Mouse (Mus musculus): ENCODE results near the gene Fbxo34. TPM values are rescaled to one million over a fixed set of nuclear protein-coding genes. Genes with fewer than 3 reads are reported as not detected.
A peak's percentile ranks its signal among the peaks of the same experiment; 100 is the strongest.

Gene Fbxo34
- polyA plus RNA-seq, 1 experiment = not detected

GRCm38 (mm10) chr14:47464426-47464825, 14.2 kb downstream of the Fbxo34 start:
- H3K27ac ChIP-seq (ENCODE audit: insufficient read depth, low read depth, low read length) = no peak overlapping the region
- WGBS = 82% methylated on average over 10 of the region's 10 CpGs
- no peak overlapping the region for H3K4me3 ChIP-seq (ENCODE audit: insufficient read depth, low read depth, low read length)
- TF ChIP-seq POLR2A (IDR thresholded peaks at IDR 0.05; ENCODE audit: insufficient read depth, low read depth, low read length) (no peak), CTCF (IDR thresholded peaks at IDR 0.05; ENCODE audit: insufficient read depth, low read depth, low read length) (no peak)
- H3K4me1 ChIP-seq (ENCODE audit: control insufficient read depth, insufficient read depth, low read length) = peaks cover 6% of the 10 kb centered on the region

DNA sequence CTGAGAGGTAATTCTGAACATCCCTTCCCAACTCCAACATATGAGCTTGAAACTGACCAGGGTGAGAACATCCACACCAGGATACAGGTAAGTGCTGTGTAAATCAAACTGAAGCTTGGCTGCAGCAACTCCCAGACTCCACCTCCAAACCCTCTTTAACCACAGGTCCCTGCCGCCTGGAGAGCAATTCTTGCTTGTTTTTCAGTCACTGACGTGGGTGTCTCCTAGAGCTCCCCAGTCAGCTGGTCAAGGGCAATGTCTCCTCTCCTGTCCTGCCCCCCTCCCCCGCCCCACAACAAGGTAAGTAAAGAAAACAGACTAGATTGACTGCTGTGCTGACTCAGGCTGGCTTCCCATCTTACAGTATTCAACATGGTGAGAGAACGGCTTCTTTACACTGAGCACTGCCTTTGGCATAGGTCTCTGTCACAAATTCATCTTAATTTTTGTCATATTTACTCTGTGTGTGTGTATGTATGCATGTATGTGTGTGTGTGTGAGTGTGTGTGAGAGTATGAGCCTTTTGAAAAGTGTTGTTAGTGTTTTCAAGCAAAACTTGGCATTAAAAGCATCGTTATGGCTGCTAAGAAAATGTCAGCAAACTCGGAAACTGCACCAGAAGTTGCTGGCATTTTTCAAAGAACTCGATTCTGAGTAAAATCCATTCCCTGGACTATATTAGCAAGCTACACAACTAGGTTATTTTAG, 15.4 kb downstream of the Fbxo34 start:
- Histone ChIP-seq H3K4me3 (ENCODE audit: insufficient read depth, low read depth, low read length) (no peak overlapping the region), H3K27ac (ENCODE audit: insufficient read depth, low read depth, low read length) (no peak overlapping the region), H3K4me1 (ENCODE audit: control insufficient read depth, insufficient read depth, low read length) (peaks cover 6% of the 10 kb centered on the region)
- WGBS = 37% methylated on average over 7 of the region's 7 CpGs
- TF ChIP-seq POLR2A (IDR thresholded peaks at IDR 0.05; ENCODE audit: insufficient read depth, low read depth, low read length) = no peak
- no peak for TF ChIP-seq CTCF (IDR thresholded peaks at IDR 0.05; ENCODE audit: insufficient read depth, low read depth, low read length)

DNA sequence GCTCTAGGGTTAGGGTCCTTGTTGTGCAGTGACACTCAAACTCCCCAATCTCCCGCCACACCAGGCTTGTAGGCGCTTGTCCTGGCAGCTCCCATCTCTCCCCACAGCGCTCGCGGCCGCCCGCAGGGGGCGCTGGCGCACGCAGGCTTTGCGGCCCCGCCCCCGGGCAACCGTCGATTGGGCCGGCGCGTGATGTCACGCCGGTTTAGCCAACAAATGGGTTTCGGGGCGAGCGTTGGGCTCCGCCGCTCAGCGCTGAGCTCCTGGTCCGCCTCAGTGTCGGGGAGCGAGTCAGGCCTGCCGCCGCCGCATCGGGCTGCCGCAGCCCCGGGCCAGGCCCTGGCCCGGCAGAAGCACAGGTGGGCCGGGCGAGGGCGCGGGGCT, 22.1 kb downstream of the Fbxo34 start:
- Histone ChIP-seq H3K4me1 (ENCODE audit: control insufficient read depth, insufficient read depth, low read length) (peaks cover 17% of the 10 kb centered on the region), H3K4me3 (ENCODE audit: insufficient read depth, low read depth, low read length) (peak overlapping the region; percentile 98), H3K27ac (ENCODE audit: insufficient read depth, low read depth, low read length) (peak overlapping the region; percentile 67)
- WGBS = under 1% methylated on average over 38 of the region's 40 CpGs
- TF ChIP-seq POLR2A (IDR thresholded peaks at IDR 0.05; ENCODE audit: insufficient read depth, low read depth, low read length) (peak; percentile 84), CTCF (IDR thresholded peaks at IDR 0.05; ENCODE audit: insufficient read depth, low read depth, low read length) (peak; percentile 93)

- peak overlapping the region; percentile 98 for H3K4me3 ChIP-seq (ENCODE audit: insufficient read depth, low read depth, low read length)
- H3K27ac ChIP-seq (ENCODE audit: insufficient read depth, low read depth, low read length) = peak overlapping the region; percentile 67
- WGBS = under 1% methylated on average over 68 of the region's 69 CpGs
- no peak for TF ChIP-seq POLR2A (IDR thresholded peaks at IDR 0.05; ENCODE audit: insufficient read depth, low read depth, low read length)
- no peak for TF ChIP-seq CTCF (IDR thresholded peaks at IDR 0.05; ENCODE audit: insufficient read depth, low read depth, low read length)
- peaks cover 17% of the 10 kb centered on the region for H3K4me1 ChIP-seq (ENCODE audit: control insufficient read depth, insufficient read depth, low read length)
Observed at GRCm38 (mm10) chr14:47472743-47473546, 22.7 kb downstream of the Fbxo34 start.

DNA sequence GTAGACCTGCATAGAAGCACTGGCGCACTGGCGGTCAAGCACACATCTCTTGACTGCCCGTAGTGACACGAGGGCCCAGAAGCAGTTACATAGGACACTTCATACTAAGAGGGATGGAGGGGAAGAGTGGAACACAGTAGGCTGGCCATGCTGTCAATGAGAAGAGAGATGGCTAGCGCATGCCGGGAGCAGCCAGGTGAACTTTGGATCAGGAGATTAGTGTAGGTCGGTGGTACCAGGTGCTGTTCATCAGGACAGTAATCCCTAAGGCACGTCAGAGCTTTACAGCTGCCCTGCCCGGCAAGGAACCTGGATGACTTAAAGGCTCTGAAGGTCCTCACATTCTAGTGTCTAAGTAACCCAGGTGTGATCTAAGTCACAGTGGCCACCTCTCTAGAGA, 23.7 kb downstream of the Fbxo34 start:
- TF ChIP-seq POLR2A (IDR thresholded peaks at IDR 0.05; ENCODE audit: insufficient read depth, low read depth, low read length) (no peak), CTCF (IDR thresholded peaks at IDR 0.05; ENCODE audit: insufficient read depth, low read depth, low read length) (no peak)
- H3K4me3 ChIP-seq (ENCODE audit: insufficient read depth, low read depth, low read length) = peak overlapping the region; percentile 4; the same call in 1 of the 2 replicates
- 78% methylated on average over 9 of the region's 9 CpGs for WGBS
- peaks cover 17% of the 10 kb centered on the region for H3K4me1 ChIP-seq (ENCODE audit: control insufficient read depth, insufficient read depth, low read length)
- no peak overlapping the region for H3K27ac ChIP-seq (ENCODE audit: insufficient read depth, low read depth, low read length)

DNA sequence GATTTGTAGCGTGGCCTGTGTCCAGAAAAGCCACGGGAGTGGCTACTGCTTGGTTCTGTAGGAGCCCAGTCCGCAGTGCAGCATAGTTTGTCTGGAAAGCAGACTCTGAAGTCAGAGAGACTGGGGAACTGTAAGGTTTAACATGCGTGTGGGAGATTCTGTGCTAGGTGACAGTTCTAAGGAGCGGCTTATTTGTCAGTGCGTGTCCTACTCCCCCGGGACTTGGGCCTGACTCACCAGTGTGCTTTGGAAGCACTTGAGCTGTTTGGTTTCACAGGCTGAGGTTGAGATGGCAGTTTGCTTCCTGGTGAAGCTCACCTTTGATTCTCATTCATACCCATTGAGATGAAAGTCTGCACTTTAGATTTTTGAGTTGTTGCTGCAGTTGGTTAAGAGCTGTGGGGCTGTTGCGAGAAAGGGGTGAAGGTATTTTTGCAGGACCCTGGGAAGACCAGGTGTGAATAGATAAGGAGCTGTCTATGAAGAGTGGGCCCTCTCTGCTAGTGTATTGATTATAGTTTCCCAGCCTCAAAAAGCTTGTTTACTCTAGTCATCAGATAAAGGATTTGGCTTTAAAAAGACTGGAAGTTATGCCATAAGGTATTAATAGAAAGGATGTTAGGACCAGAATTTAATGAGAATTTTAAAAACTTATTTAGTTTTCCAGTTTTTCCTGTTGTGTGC, 24.5 kb downstream of the Fbxo34 start:
- 53% methylated on average over 8 of the region's 8 CpGs for WGBS
- Histone ChIP-seq H3K27ac (ENCODE audit: insufficient read depth, low read depth, low read length) (no peak overlapping the region), H3K4me1 (ENCODE audit: control insufficient read depth, insufficient read depth, low read length) (peaks cover 17% of the 10 kb centered on the region), H3K4me3 (ENCODE audit: insufficient read depth, low read depth, low read length) (0 out of 2 replicates have a peak overlapping the region, but pooled peaks have one; percentile 4)
- no peak for TF ChIP-seq POLR2A (IDR thresholded peaks at IDR 0.05; ENCODE audit: insufficient read depth, low read depth, low read length)
- TF ChIP-seq CTCF (IDR thresholded peaks at IDR 0.05; ENCODE audit: insufficient read depth, low read depth, low read length) = no peak

DNA sequence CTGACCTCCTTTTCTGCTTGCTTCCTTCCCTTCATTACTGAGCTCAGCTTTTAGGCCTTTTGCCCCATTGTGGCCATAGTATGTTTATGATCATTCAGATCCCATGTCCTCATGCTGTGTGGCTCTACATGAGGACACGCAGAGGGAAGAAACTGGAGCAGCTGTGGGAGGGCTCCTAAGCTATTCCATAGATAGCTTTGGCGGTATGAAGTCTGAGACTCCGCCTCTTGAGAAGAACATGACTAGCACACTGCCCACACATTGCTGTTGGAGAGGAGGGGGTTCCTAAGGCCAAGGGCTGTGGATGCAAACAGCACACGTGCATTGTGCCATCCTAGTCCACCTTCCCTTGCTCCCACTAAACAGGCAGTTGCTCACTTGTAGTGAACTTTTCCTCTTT, 26.0 kb downstream of the Fbxo34 start:
- Histone ChIP-seq H3K4me1 (ENCODE audit: control insufficient read depth, insufficient read depth, low read length) (peaks cover 17% of the 10 kb centered on the region), H3K27ac (ENCODE audit: insufficient read depth, low read depth, low read length) (no peak overlapping the region), H3K4me3 (ENCODE audit: insufficient read depth, low read depth, low read length) (no peak overlapping the region)
- WGBS = 51% methylated on average over 4 of the region's 4 CpGs
- TF ChIP-seq POLR2A (IDR thresholded peaks at IDR 0.05; ENCODE audit: insufficient read depth, low read depth, low read length) = no peak
- TF ChIP-seq CTCF (IDR thresholded peaks at IDR 0.05; ENCODE audit: insufficient read depth, low read depth, low read length) = no peak

- Histone ChIP-seq H3K4me3 (ENCODE audit: insufficient read depth, low read depth, low read length) (no peak overlapping the region), H3K27ac (ENCODE audit: insufficient read depth, low read depth, low read length) (no peak overlapping the region), H3K4me1 (ENCODE audit: control insufficient read depth, insufficient read depth, low read length) (peaks cover 20% of the 10 kb centered on the region)
- TF ChIP-seq POLR2A (IDR thresholded peaks at IDR 0.05; ENCODE audit: insufficient read depth, low read depth, low read length) = no peak
- TF ChIP-seq CTCF (IDR thresholded peaks at IDR 0.05; ENCODE audit: insufficient read depth, low read depth, low read length) = no peak
- WGBS = 84% methylated on average over 2 of the region's 2 CpGs
Observed at GRCm38 (mm10) chr14:47477711-47478110, 27.5 kb downstream of the Fbxo34 start.
